Mouse (Mus musculus) CH12.LX (cell line): ENCODE data around the gene Cdkn2d. TPM values are rescaled to one million over a fixed set of nuclear protein-coding genes. Genes with fewer than 3 reads are reported as not detected.

Experiments used
- DNase-seq: peaks from one replicate; pipeline ENCODE4 v3.0.0-alpha.2; 2013; ENCODE audit errors: extremely low read depth
- H3K27ac ChIP-seq: 2 replicates; pipeline ENCODE4 v1.5.1; 2012; ENCODE audit warnings: low read depth, mild to moderate bottlenecking, control low read depth, moderate library complexity; ENCODE audit not compliant: insufficient read depth
- H3K27me3 ChIP-seq: replicated peaks from 2 replicates; pipeline ENCODE3; 2012; ENCODE audit warnings: inconsistent platforms
- H3K36me3 ChIP-seq, 2 experiments: replicated peaks in 1 of 2; 2 replicates each; pipeline versions ENCODE3 to v1.6.1; 2012; ENCODE audit warnings: inconsistent platforms in 1 of 2, low read length in 1 of 2, mild to moderate bottlenecking in 1 of 2, mixed read lengths in 1 of 2, moderate library complexity in 1 of 2; ENCODE audit not compliant: control insufficient read depth in 1 of 2, insufficient read depth in 1 of 2
- H3K4me1 ChIP-seq, 2 experiments: 2 replicates each; pipeline ENCODE4 v1.6.1; 2012; ENCODE audit warnings: inconsistent platforms in 1 of 2, moderate library complexity in 1 of 2; ENCODE audit not compliant: insufficient read depth in 2 of 2, control insufficient read depth in 1 of 2
- H3K4me2 ChIP-seq: 2 replicates; pipeline ENCODE4 v1.6.1; 2012; ENCODE audit warnings: low read depth, mild to moderate bottlenecking, control low read depth; ENCODE audit not compliant: poor library complexity, insufficient read depth, severe bottlenecking
- H3K4me3 ChIP-seq, 3 experiments: fragments of 150-350 bp in 1 of 3; sonication (generic) in 1 of 3; replicated peaks in 1 of 3; 2 replicates each; pipeline versions ENCODE3 to v1.5.1; 2011 to 2012; ENCODE audit warnings: low read depth in 2 of 3, low read length in 2 of 3, mild to moderate bottlenecking in 2 of 3, moderate library complexity in 2 of 3, control low read depth in 1 of 3, improper control_type of control experiment in 1 of 3, inconsistent platforms in 1 of 3, mixed read lengths in 1 of 3; ENCODE audit not compliant: poor library complexity in 1 of 3
- H3K79me2 ChIP-seq: replicated peaks from 2 replicates; pipeline ENCODE4 v1.6.1; 2012; ENCODE audit warnings: mild to moderate bottlenecking, moderate library complexity; ENCODE audit not compliant: control insufficient read depth, poor library complexity, insufficient read depth, severe bottlenecking; ENCODE audit errors: extremely low read depth
- H3K9ac ChIP-seq: 2 replicates; pipeline ENCODE4 v1.6.1; 2012; ENCODE audit warnings: low read depth, mild to moderate bottlenecking, control low read depth, moderate library complexity; ENCODE audit not compliant: insufficient read depth
- H3K9me3 ChIP-seq: replicated peaks from 2 replicates; pipeline ENCODE3; 2012; ENCODE audit warnings: low read length, inconsistent platforms, mixed read lengths
- BHLHE40 ChIP-seq: IDR thresholded peaks from 2 replicates; pipeline ENCODE4 v1.6.1; 2011; ENCODE audit warnings: mild to moderate bottlenecking, low read depth, low read length, improper control_type of control experiment
- CHD1 ChIP-seq: IDR thresholded peaks from 2 replicates; pipeline ENCODE4 v1.6.1; 2012; ENCODE audit warnings: low read depth, low read length, improper control_type of control experiment, inconsistent platforms
- CHD2 ChIP-seq: IDR thresholded peaks from 2 replicates; pipeline ENCODE4 v1.6.1; 2011; ENCODE audit warnings: low read length, improper control_type of control experiment
- CTCF ChIP-seq, 2 experiments: IDR thresholded peaks in 1 of 2; conservative IDR thresholded peaks in 1 of 2; 2 replicates each; pipeline ENCODE4 v1.5.1; 2011 to 2012; ENCODE audit warnings: low read depth in 2 of 2, low read length in 2 of 2, improper control_type of control experiment in 1 of 2, inconsistent platforms in 1 of 2, mild to moderate bottlenecking in 1 of 2, moderate library complexity in 1 of 2
- E2F4 ChIP-seq: IDR thresholded peaks from 2 replicates; pipeline ENCODE4 v1.6.1; 2011; ENCODE audit warnings: low read depth, low read length, improper control_type of control experiment; ENCODE audit not compliant: insufficient replicate concordance
- ELF1 ChIP-seq: IDR thresholded peaks from 2 replicates; pipeline ENCODE4 v1.6.1; 2014; ENCODE audit warnings: low read depth, mild to moderate bottlenecking, inconsistent platforms, low read length, improper control_type of control experiment
- ETS1 ChIP-seq: conservative IDR thresholded peaks from 2 replicates; pipeline ENCODE4 v1.6.1; 2012; ENCODE audit warnings: low read depth, mild to moderate bottlenecking, inconsistent platforms, low read length, improper control_type of control experiment, moderate library complexity
- JUN ChIP-seq: IDR thresholded peaks from 2 replicates; pipeline ENCODE4 v1.6.1; 2011; ENCODE audit warnings: low read depth, mild to moderate bottlenecking, low read length, improper control_type of control experiment, moderate library complexity; ENCODE audit not compliant: insufficient read depth
- JUND ChIP-seq: conservative IDR thresholded peaks from 2 replicates; pipeline ENCODE4 v1.6.1; 2011; ENCODE audit warnings: low read depth, low read length, improper control_type of control experiment
- MAX ChIP-seq: IDR thresholded peaks from 2 replicates; pipeline ENCODE4 v1.6.1; 2011; ENCODE audit warnings: low read length, improper control_type of control experiment
- MAZ ChIP-seq: IDR thresholded peaks from 2 replicates; pipeline ENCODE4 v1.6.1; 2012; ENCODE audit warnings: low read depth, mild to moderate bottlenecking, inconsistent platforms, low read length, improper control_type of control experiment, moderate library complexity
- MYC ChIP-seq: IDR thresholded peaks from 2 replicates; pipeline ENCODE4 v1.6.1; 2011; ENCODE audit warnings: low read depth, mild to moderate bottlenecking, improper control_type of control experiment, low read length
- NELFE ChIP-seq: IDR thresholded peaks from 2 replicates; pipeline ENCODE4 v1.6.1; 2011; ENCODE audit warnings: low read depth, low read length, improper control_type of control experiment
- NRF1 ChIP-seq: IDR thresholded peaks from 2 replicates; pipeline ENCODE4 v1.6.1; 2014; ENCODE audit warnings: low read depth, mild to moderate bottlenecking, inconsistent platforms, low read length, improper control_type of control experiment, moderate library complexity
- PAX5 ChIP-seq: IDR thresholded peaks from 2 replicates; pipeline ENCODE4 v1.6.1; 2012; ENCODE audit warnings: low read length, inconsistent platforms, mixed read lengths
- RAD21 ChIP-seq: IDR thresholded peaks from 2 replicates; pipeline ENCODE4 v1.6.1; 2011; ENCODE audit warnings: low read depth, mild to moderate bottlenecking, low read length, improper control_type of control experiment, moderate library complexity
- SIN3A ChIP-seq: IDR thresholded peaks from 2 replicates; pipeline ENCODE4 v1.6.1; 2012; ENCODE audit warnings: low read length, improper control_type of control experiment, inconsistent platforms
- SMC3 ChIP-seq: IDR thresholded peaks from 2 replicates; pipeline ENCODE4 v1.6.1; 2011; ENCODE audit warnings: low read depth, low read length, improper control_type of control experiment
- TCF12 ChIP-seq: IDR thresholded peaks from 2 replicates; pipeline ENCODE4 v1.6.1; 2014; ENCODE audit warnings: low read depth, mild to moderate bottlenecking, inconsistent platforms, low read length, improper control_type of control experiment
- USF2 ChIP-seq: conservative IDR thresholded peaks from 2 replicates; pipeline ENCODE4 v1.6.1; 2011; ENCODE audit warnings: low read depth, low read length, improper control_type of control experiment
- ZMIZ1 ChIP-seq: IDR thresholded peaks from 2 replicates; pipeline ENCODE4 v1.6.1; 2012; ENCODE audit warnings: low read depth, mild to moderate bottlenecking, inconsistent platforms, low read length, improper control_type of control experiment
- ZNF384 ChIP-seq: IDR thresholded peaks from 2 replicates; pipeline ENCODE4 v1.6.1; 2012; ENCODE audit warnings: low read depth, low read length, improper control_type of control experiment, inconsistent platforms
- dilution Hi-C: fragments of 300-500 bp; cut with MboI; formaldehyde crosslinking; loops from 2 replicates; pipeline ENCODE4 v1.14.3; 2020; ENCODE audit warnings: low sequenced_read_pairs; ENCODE audit not compliant: extremely low pct_unique_long_range_greater_than_20kb, extremely low pct_ligation_motif_present
- in situ Hi-C: fragments of 300-500 bp; cut with MboI; formaldehyde crosslinking; loops from 3 replicates; pipeline ENCODE4 v1.14.3; 2019; ENCODE audit warnings: low sequenced_read_pairs, low pct_ligation_motif_present, low pct_unique_long_range_greater_than_20kb, mixed read lengths
- polyA plus RNA-seq: library from polyadenylated mRNA; unstranded; fragments of >175 nt; gene quantifications from 2 replicates; pipeline ENCODE4 v1.2.1, GENCODE M21; 2012; ENCODE audit warnings: low read depth; ENCODE audit not compliant: insufficient read length
- total RNA-seq, 2 experiments: library from RNA; depleted of rRNA; stranded (reverse); fragments of 300-350 nt in 1 of 2; fragments of >200 nt in 1 of 2; gene quantifications; 2 replicates each; pipeline ENCODE4 v1.2.3; 2012 to 2014

Gene Cdkn2d
- total and polyA plus RNA-seq, 3 experiments: 2.9 to 12.6 (median 7.1) TPM

- H3K4me2 ChIP-seq: peak overlapping the region; percentile 4; the same call in 1 of the 2 replicates
- peaks cover 9 to 49% of the 10 kb centered on the region in 2 experiments for H3K4me1 ChIP-seq
- no peak for DNase-seq
- peaks cover 4% of the 10 kb centered on the region for H3K27me3 ChIP-seq
- peaks cover 23% of the 10 kb centered on the region for H3K79me2 ChIP-seq
- dilution Hi-C loops: no loop called here
- TF ChIP-seq SIN3A (no peak), JUN (no peak), MAZ (no peak), PAX5 (no peak)
- TF ChIP-seq, all 38 proteins: peak for 0
- Histone ChIP-seq H3K36me3 (peaks cover 14 to 23% of the 10 kb centered on the region in 2 experiments), H3K27ac (no peak overlapping the region), H3K4me3 (peak overlapping the region in 1 of 3 experiments; percentile 16), H3K9ac (no peak overlapping the region), H3K9me3 (no peaks in the 10 kb centered on the region)
- in situ Hi-C loops: no loop called here
These were observed 1.9 kb downstream of the Cdkn2d start for GRCm38 (mm10) chr9:21289337-21289671.

- peaks cover 18 to 29% of the 10 kb centered on the region in 2 experiments for H3K36me3 ChIP-seq
- 0 out of 2 replicates have a peak, but pooled peaks have one; percentile 2 for TF ChIP-seq BHLHE40
- 0 out of 2 replicates have a peak, but pooled peaks have one; percentile 37 for TF ChIP-seq ETS1
- no peak for TF ChIP-seq MAX
- 0 out of 2 replicates have a peak, but pooled peaks have one; percentile 17 for TF ChIP-seq JUN
- peak overlapping the region; percentile 18 for H3K4me2 ChIP-seq
- peak overlapping the region in 1 of 3 experiments; percentile 78 for H3K4me3 ChIP-seq
- H3K9me3 ChIP-seq: no peaks in the 10 kb centered on the region
- H3K27me3 ChIP-seq: peaks cover 4% of the 10 kb centered on the region
- no peak overlapping the region; the same call in 1 of the 2 replicates for H3K9ac ChIP-seq
- peaks cover 23% of the 10 kb centered on the region for H3K79me2 ChIP-seq
- peak; percentile 61 for DNase-seq
- H3K27ac ChIP-seq: peak overlapping the region; percentile 97
- dilution Hi-C loops: no loop called here
- in situ Hi-C loops: no loop called here
- H3K4me1 ChIP-seq: peaks cover 9 to 49% of the 10 kb centered on the region in 2 experiments
These were observed 2.5 kb downstream of the Cdkn2d start for GRCm38 (mm10) chr9:21288404-21289336.

GRCm38 (mm10) chr9:21287571-21288402, 3.4 kb downstream of the Cdkn2d start, which contains the start of gene Kri1:
Gene Kri1, minus strand, starts transcription at chr9:21287969.
- Histone ChIP-seq H3K9ac (peak within 1 kb of the TSS; percentile 78), H3K79me2 (peaks cover 23% of the 10 kb centered on the region), H3K4me1 (peaks cover 9 to 49% of the 10 kb centered on the region in 2 experiments), H3K27ac (peak within 1 kb of the TSS; percentile 97), H3K4me2 (peak within 1 kb of the TSS; percentile 94), H3K4me3 (peak within 1 kb of the TSS; percentile 78 to 89 (median 81)), H3K27me3 (peaks cover 4% of the 10 kb centered on the region), H3K36me3 (peaks cover 22 to 36% of the 10 kb centered on the region in 2 experiments), H3K9me3 (no peaks in the 10 kb centered on the region)
- in situ Hi-C loops: no loop called here
- peak; percentile 98 for DNase-seq
- dilution Hi-C loops: no loop called here
- peak; percentile 83 for TF ChIP-seq NRF1
- TF ChIP-seq SMC3: no peak
- no peak; the same call in 1 of the 2 replicates for TF ChIP-seq MAZ
- no peak for TF ChIP-seq RAD21
- TF ChIP-seq JUND: no peak
- TF ChIP-seq ELF1: peak; percentile 79
- TF ChIP-seq MAX: peak; percentile 93
- TF ChIP-seq BHLHE40: peak; percentile 29
- TF ChIP-seq CTCF (conservative IDR thresholded peaks at IDR 0.05 in 1 of 2, IDR thresholded peaks at IDR 0.05 in 1 of 2; ENCODE audit: low read depth in 2 of 2, low read length in 2 of 2): no peak
- peak; percentile 96 for TF ChIP-seq NELFE
- no peak for TF ChIP-seq USF2
- TF ChIP-seq E2F4: no peak
- peak; percentile 84; the same call in 1 of the 2 replicates for TF ChIP-seq ZMIZ1
- TF ChIP-seq CHD2: no peak
- TF ChIP-seq ZNF384: no peak
- TF ChIP-seq TCF12: peak; percentile 73
- no peak for TF ChIP-seq CHD1
- TF ChIP-seq MYC: peak; percentile 97
